Mouse (Mus musculus) MEL (cell line): ENCODE results near the gene D5Ertd579e. TPM values are rescaled to one million over a fixed set of nuclear protein-coding genes. Genes with fewer than 3 reads are reported as not detected.

ENCODE experiments used
- DNase-seq: peaks from one replicate; pipeline ENCODE4 v3.0.0; 2011; ENCODE audit warnings: low read depth, low spot score
- H3K27ac ChIP-seq: 2 replicates; pipeline ENCODE4 v1.5.1; 2012; ENCODE audit warnings: low read depth, mild to moderate bottlenecking, control low read depth, low read length, moderate library complexity; ENCODE audit not compliant: control insufficient read depth
- H3K27me3 ChIP-seq, 2 experiments: fragments of 150-350 bp in 1 of 2; sonication (generic) in 1 of 2; 2 replicates each; pipeline ENCODE4 v1.6.1; 2012; ENCODE audit warnings: low read length in 2 of 2, mild to moderate bottlenecking in 2 of 2, improper control_type of control experiment in 1 of 2, moderate library complexity in 1 of 2; ENCODE audit not compliant: insufficient read depth in 2 of 2, control insufficient read depth in 1 of 2
- H3K36me3 ChIP-seq, 2 experiments: 2 replicates each; pipeline ENCODE4 v1.6.1; 2012 to 2014; ENCODE audit warnings: low read length in 2 of 2, improper control_type of control experiment in 1 of 2, inconsistent platforms in 1 of 2, mild to moderate bottlenecking in 1 of 2; ENCODE audit not compliant: insufficient read depth in 2 of 2, control insufficient read depth in 1 of 2
- H3K4me1 ChIP-seq, 2 experiments: fragments of 150-350 bp in 1 of 2; sonication (generic) in 1 of 2; 2 replicates each; pipeline ENCODE4 v1.6.1; 2012; ENCODE audit warnings: low read length in 2 of 2, improper control_type of control experiment in 1 of 2, mild to moderate bottlenecking in 1 of 2; ENCODE audit not compliant: insufficient read depth in 2 of 2, control insufficient read depth in 1 of 2
- H3K4me3 ChIP-seq, 2 experiments: fragments of 150-350 bp in 1 of 2; sonication (generic) in 1 of 2; 2 replicates each; pipeline ENCODE4 v1.5.1; 2012; ENCODE audit warnings: low read depth in 2 of 2, low read length in 2 of 2, mild to moderate bottlenecking in 2 of 2, moderate library complexity in 2 of 2, control low read depth in 1 of 2, improper control_type of control experiment in 1 of 2; ENCODE audit not compliant: control insufficient read depth in 1 of 2, insufficient read depth in 1 of 2
- H3K79me2 ChIP-seq: 2 replicates; pipeline ENCODE4 v1.6.1; 2012; ENCODE audit warnings: mild to moderate bottlenecking, low read length, moderate library complexity; ENCODE audit not compliant: control insufficient read depth, poor library complexity, insufficient read depth
- H3K9ac ChIP-seq: 2 replicates; pipeline ENCODE4 v1.6.1; 2012; ENCODE audit warnings: low read depth, mild to moderate bottlenecking, control low read depth, low read length, moderate library complexity; ENCODE audit not compliant: control insufficient read depth, poor library complexity, severe bottlenecking
- H3K9me3 ChIP-seq: fragments of 150-350 bp; sonication (generic); replicated peaks from 2 replicates; pipeline ENCODE4 v1.6.1; 2012; ENCODE audit warnings: mild to moderate bottlenecking, low read length, improper control_type of control experiment, moderate library complexity; ENCODE audit not compliant: insufficient read depth
- BHLHE40 ChIP-seq: IDR thresholded peaks from 2 replicates; pipeline ENCODE4 v1.6.1; 2012; ENCODE audit warnings: low read depth, mild to moderate bottlenecking, inconsistent platforms, low read length, improper control_type of control experiment, borderline replicate concordance
- CTCF ChIP-seq, 3 experiments: IDR thresholded peaks in 2 of 3; conservative IDR thresholded peaks in 1 of 3; 2 replicates each; pipeline ENCODE4 v1.5.1; 2011 to 2012; ENCODE audit warnings: low read length in 3 of 3, low read depth in 2 of 3, mild to moderate bottlenecking in 2 of 3, improper control_type of control experiment in 1 of 3, inconsistent platforms in 1 of 3, mixed read lengths in 1 of 3, moderate library complexity in 1 of 3; ENCODE audit not compliant: control insufficient read depth in 1 of 3, insufficient read depth in 1 of 3, poor library complexity in 1 of 3, severe bottlenecking in 1 of 3
- E2F4 ChIP-seq: IDR thresholded peaks from 2 replicates; pipeline ENCODE4 v1.6.1; 2011; ENCODE audit warnings: low read depth, low read length, improper control_type of control experiment, borderline replicate concordance
- EP300 ChIP-seq, 2 experiments: IDR thresholded peaks; 2 replicates each; pipeline ENCODE4 v1.6.1; 2011; ENCODE audit warnings: improper control_type of control experiment in 2 of 2, low read length in 2 of 2, low read depth in 1 of 2, mild to moderate bottlenecking in 1 of 2
- ETS1 ChIP-seq: IDR thresholded peaks from 2 replicates; pipeline ENCODE4 v1.6.1; 2012; ENCODE audit warnings: low read depth, mild to moderate bottlenecking, inconsistent platforms, low read length, improper control_type of control experiment, moderate library complexity
- GABPA ChIP-seq: IDR thresholded peaks from 2 replicates; pipeline ENCODE4 v1.6.1; 2012; ENCODE audit warnings: low read depth, mild to moderate bottlenecking, inconsistent platforms, low read length, improper control_type of control experiment, moderate library complexity
- JUND ChIP-seq: IDR thresholded peaks from 2 replicates; pipeline ENCODE4 v1.6.1; 2011; ENCODE audit warnings: low read depth, mild to moderate bottlenecking, improper control_type of control experiment, low read length
- MAZ ChIP-seq: IDR thresholded peaks from 2 replicates; pipeline ENCODE4 v1.6.1; 2012; ENCODE audit warnings: low read depth, mild to moderate bottlenecking, inconsistent platforms, low read length, improper control_type of control experiment
- MXI1 ChIP-seq: IDR thresholded peaks from 2 replicates; pipeline ENCODE4 v1.6.1; 2011; ENCODE audit warnings: mild to moderate bottlenecking, low read depth, low read length, improper control_type of control experiment
- POLR2A ChIP-seq, 2 experiments: IDR thresholded peaks; 2 replicates each; pipeline ENCODE4 v1.6.1; 2011 to 2012; ENCODE audit warnings: low read length in 2 of 2, mild to moderate bottlenecking in 2 of 2, control low read depth in 1 of 2, improper control_type of control experiment in 1 of 2, low read depth in 1 of 2, moderate library complexity in 1 of 2; ENCODE audit not compliant: control insufficient read depth in 1 of 2, insufficient read depth in 1 of 2, poor library complexity in 1 of 2
- POLR2AphosphoS2 ChIP-seq: IDR thresholded peaks from 2 replicates; pipeline ENCODE4 v1.6.1; 2011; ENCODE audit warnings: low read length, improper control_type of control experiment
- POLR2AphosphoS5 ChIP-seq: IDR thresholded peaks from 2 replicates; pipeline ENCODE4 v1.6.1; 2012; ENCODE audit warnings: low read depth, borderline replicate concordance, mild to moderate bottlenecking, inconsistent platforms, low read length, moderate library complexity, mixed read lengths
- RCOR1 ChIP-seq: IDR thresholded peaks from 2 replicates; pipeline ENCODE4 v1.6.1; 2012; ENCODE audit warnings: low read depth, mild to moderate bottlenecking, inconsistent platforms, low read length, improper control_type of control experiment
- SMC3 ChIP-seq: IDR thresholded peaks from 2 replicates; pipeline ENCODE4 v1.6.1; 2011; ENCODE audit warnings: low read depth, low read length, improper control_type of control experiment
- TBP ChIP-seq: IDR thresholded peaks from 2 replicates; pipeline ENCODE4 v1.8.0; 2011; ENCODE audit warnings: low read depth, low read length, improper control_type of control experiment
- UBTF ChIP-seq: IDR thresholded peaks from 2 replicates; pipeline ENCODE4 v1.6.1; 2012; ENCODE audit warnings: low read depth, mild to moderate bottlenecking, inconsistent platforms, low read length, improper control_type of control experiment, moderate library complexity, borderline replicate concordance; ENCODE audit not compliant: insufficient read depth
- USF2 ChIP-seq, 2 experiments: IDR thresholded peaks; 2 replicates each; pipeline ENCODE4 v1.6.1; 2011 to 2012; ENCODE audit warnings: improper control_type of control experiment in 2 of 2, low read length in 2 of 2, borderline replicate concordance in 1 of 2, inconsistent platforms in 1 of 2, low read depth in 1 of 2, mild to moderate bottlenecking in 1 of 2; ENCODE audit not compliant: insufficient read depth in 1 of 2
- ZC3H11A ChIP-seq: IDR thresholded peaks from 2 replicates; pipeline ENCODE4 v1.6.1; 2012; ENCODE audit warnings: low read depth, mild to moderate bottlenecking, inconsistent platforms, low read length, improper control_type of control experiment
- ZMIZ1 ChIP-seq: IDR thresholded peaks from 2 replicates; pipeline ENCODE4 v1.6.1; 2012; ENCODE audit warnings: low read depth, mild to moderate bottlenecking, inconsistent platforms, low read length, improper control_type of control experiment, moderate library complexity
- ZNF384 ChIP-seq: IDR thresholded peaks from 2 replicates; pipeline ENCODE4 v1.6.1; 2012; ENCODE audit warnings: low read depth, mild to moderate bottlenecking, inconsistent platforms, low read length, improper control_type of control experiment
- polyA plus RNA-seq, 2 experiments: library from polyadenylated mRNA; stranded (reverse) in 1 of 2; unstranded in 1 of 2; fragments of >175 nt in 1 of 2; fragments of >200 nt in 1 of 2; gene quantifications; 2 replicates each; pipeline versions ENCODE4 v1.2.1 to v1.2.4; 2012; ENCODE audit warnings: low replicate concordance in 2 of 2, low read depth in 1 of 2; ENCODE audit not compliant: insufficient read length in 2 of 2, insufficient read depth in 1 of 2, missing spikeins in 1 of 2
- total RNA-seq: library from RNA; depleted of rRNA; stranded (reverse); fragments of 300-350 nt; gene quantifications from 2 replicates; pipeline ENCODE4 v1.2.3, GENCODE M21; 2012

Gene D5Ertd579e
- total and polyA plus RNA-seq, 3 experiments, result 15.9 to 31.1 TPM; not detected in 1

GRCm38 (mm10) chr5:36719601-36720000 is 23.8 kb upstream of the D5Ertd579e start:
- H3K27me3 ChIP-seq, result no peaks in the 10 kb centered on the region
- H3K27ac ChIP-seq, result no peak overlapping the region
- H3K9me3 ChIP-seq, result no peaks in the 10 kb centered on the region
- H3K36me3 ChIP-seq, result peaks cover 0 to 33% of the 10 kb centered on the region in 2 experiments; a peak in 2 of 4 replicates
- no peak overlapping the region for H3K4me3 ChIP-seq
- H3K4me1 ChIP-seq, result peaks cover 16 to 38% of the 10 kb centered on the region in 2 experiments
- no peak for TF ChIP-seq JUND
- TF ChIP-seq POLR2A (IDR thresholded peaks at IDR 0.05; ENCODE audit: control insufficient read depth in 1 of 2, insufficient read depth in 1 of 2, low read depth in 1 of 2, low read length in 2 of 2, poor library complexity in 1 of 2), result no peak
- TF ChIP-seq TBP, result no peak
- no peak for DNase-seq
- no peak overlapping the region for H3K9ac ChIP-seq
- no peaks in the 10 kb centered on the region for H3K79me2 ChIP-seq

GRCm38 (mm10) chr5:36719135-36719534 is 23.3 kb upstream of the D5Ertd579e start:
- Histone ChIP-seq H3K36me3 (peaks cover 0 to 33% of the 10 kb centered on the region in 2 experiments; a peak in 2 of 4 replicates), H3K4me1 (peaks cover 16 to 38% of the 10 kb centered on the region in 2 experiments), H3K9ac (no peak overlapping the region), H3K27ac (no peak overlapping the region), H3K4me3 (no peak overlapping the region), H3K79me2 (no peaks in the 10 kb centered on the region), H3K9me3 (no peaks in the 10 kb centered on the region), H3K27me3 (no peaks in the 10 kb centered on the region)
- DNase-seq, result no peak
- TF ChIP-seq RCOR1 (no peak), BHLHE40 (no peak)

- Histone ChIP-seq H3K9me3 (no peaks in the 10 kb centered on the region), H3K36me3 (peaks cover 0 to 31% of the 10 kb centered on the region in 2 experiments; a peak in 2 of 4 replicates), H3K79me2 (no peaks in the 10 kb centered on the region; the same call in 1 of the 2 replicates), H3K27ac (no peak overlapping the region), H3K27me3 (no peaks in the 10 kb centered on the region), H3K9ac (no peak overlapping the region), H3K4me3 (no peak overlapping the region), H3K4me1 (peaks cover 16 to 36% of the 10 kb centered on the region in 2 experiments)
- no peak for DNase-seq
- no peak for TF ChIP-seq GABPA
- TF ChIP-seq E2F4, result no peak
- TF ChIP-seq POLR2A (IDR thresholded peaks at IDR 0.05; ENCODE audit: control insufficient read depth in 1 of 2, insufficient read depth in 1 of 2, low read depth in 1 of 2, low read length in 2 of 2, poor library complexity in 1 of 2), result no peak
- no peak for TF ChIP-seq ZMIZ1
- TF ChIP-seq MAZ, result no peak
- TF ChIP-seq JUND, result no peak
- no peak for TF ChIP-seq UBTF
- TF ChIP-seq RCOR1, result no peak
- no peak for TF ChIP-seq ETS1
- no peak for TF ChIP-seq MXI1
- TF ChIP-seq POLR2AphosphoS5, result no peak
- no peak for TF ChIP-seq EP300 (IDR thresholded peaks at IDR 0.05; ENCODE audit: low read depth in 1 of 2, low read length in 2 of 2)
- no peak for TF ChIP-seq TBP
- no peak for TF ChIP-seq CTCF (IDR thresholded peaks at IDR 0.05 in 2 of 3, conservative IDR thresholded peaks at IDR 0.05 in 1 of 3; ENCODE audit: control insufficient read depth in 1 of 3, insufficient read depth in 1 of 3, low read depth in 2 of 3, low read length in 3 of 3, poor library complexity in 1 of 3, severe bottlenecking in 1 of 3)
- no peak for TF ChIP-seq POLR2AphosphoS2
- TF ChIP-seq ZC3H11A, result no peak
- no peak for TF ChIP-seq SMC3
- TF ChIP-seq USF2 (IDR thresholded peaks at IDR 0.05; ENCODE audit: borderline replicate concordance in 1 of 2, insufficient read depth in 1 of 2, low read depth in 1 of 2, low read length in 2 of 2), result no peak
- TF ChIP-seq ZNF384, result no peak
Observed at GRCm38 (mm10) chr5:36717889-36718288, 22.1 kb upstream of the D5Ertd579e start.
